Mouse (Mus musculus) liver, adult 10 weeks (tissue): ENCODE measurements around the gene Lipo3. TPM values are rescaled to one million over a fixed set of nuclear protein-coding genes. Genes with fewer than 3 reads are reported as not detected.

Experiments used
- polyA plus RNA-seq: library from polyadenylated mRNA; stranded (reverse); fragments of 350-450 nt; fragmentation: Illumina TruSeq; extraction: RNeasy Lipid Tissue Mini Kit (QIAGEN cat#74804); gene quantifications from one replicate; pipeline ENCODE4 v1.2.3, GENCODE M21; 2014; ENCODE audit warnings: low read depth, low replicate concordance

Gene Lipo3
- polyA plus RNA-seq, result 11.0 TPM

GRCm38 (mm10) chr19:33761287-33762086 is at the start of gene Lipo3:
TSS of gene Lipo3 (minus strand) at chr19:33761951.

GRCm38 (mm10) chr19:33787359-33787758 is 25.6 kb upstream of the Lipo3 start, which contains the start of gene Lipo1:
TSS of gene Lipo1 (minus strand) at chr19:33787459.

GRCm38 (mm10) chr19:33751259-33751658 is 10.5 kb downstream of the Lipo3 start, which contains the start of gene Lipo2:
TSS of gene Lipo2 (minus strand) at chr19:33751359.

GRCm38 (mm10) chr19:33625152-33625551 is 136.6 kb downstream of the Lipo3 start, which contains the start of gene Gm8978:
TSS of gene Gm8978 (minus strand) at chr19:33625252.

GRCm38 (mm10) chr19:33517680-33518079 is 244.1 kb downstream of the Lipo3 start, which contains the start of gene Lipo4:
TSS of gene Lipo4 (minus strand) at chr19:33517780.

Other genes with a start within 250 kb of the Lipo3 start
- not detected for gene Lipo4, start 244.2 kb downstream of the Lipo3 start, polyA plus RNA-seq
- gene Gm8978, start 136.7 kb downstream of the Lipo3 start, polyA plus RNA-seq, result not detected
- gene Lipo2, start 10.6 kb downstream of the Lipo3 start, polyA plus RNA-seq, result not detected
- not detected for gene Lipo1, start 25.5 kb upstream of the Lipo3 start, polyA plus RNA-seq
- gene Lipf, start 199.2 kb upstream of the Lipo3 start, polyA plus RNA-seq, result not detected
- gene Lipk, start 246.3 kb upstream of the Lipo3 start, polyA plus RNA-seq, result not detected